Mouse (Mus musculus) R1 (cell line): ENCODE data around the gene Macf1.

ENCODE experiments used
- DNase-seq: peaks from one replicate; pipeline ENCODE4 v3.0.0-alpha.2; 2018; ENCODE audit warnings: low read depth, low spot score

Macf1 gene

GRCm38 (mm10) chr4:123670598-123670997 is 13.6 kb downstream of the Macf1 start:
- peak; percentile 77 for DNase-seq

GRCm38 (mm10) chr4:123669696-123670095 is 14.5 kb downstream of the Macf1 start:
- DNase-seq = peak; percentile 72

- DNase-seq = peak; percentile 93
Observed at GRCm38 (mm10) chr4:123667260-123667867, 16.8 kb downstream of the Macf1 start.

GRCm38 (mm10) chr4:123666517-123666916 is 17.6 kb downstream of the Macf1 start:
- peak; percentile 77 for DNase-seq

GRCm38 (mm10) chr4:123665681-123666278 is 18.4 kb downstream of the Macf1 start:
- DNase-seq = no peak

- peak; percentile 76 for DNase-seq
Observed at GRCm38 (mm10) chr4:123664951-123665661, 19.1 kb downstream of the Macf1 start.

- DNase-seq = peak; percentile 41
Observed at GRCm38 (mm10) chr4:123664021-123664950, 19.9 kb downstream of the Macf1 start.

GRCm38 (mm10) chr4:123663688-123663965 is 20.5 kb downstream of the Macf1 start:
- peak; percentile 48 for DNase-seq

- DNase-seq = peak; percentile 88
Observed at GRCm38 (mm10) chr4:123662914-123663687, 21.1 kb downstream of the Macf1 start.

GRCm38 (mm10) chr4:123658175-123658574 is 26.0 kb downstream of the Macf1 start:
- no peak for DNase-seq

- DNase-seq = peak; percentile 90
Observed at GRCm38 (mm10) chr4:123655245-123655644, 28.9 kb downstream of the Macf1 start.

GRCm38 (mm10) chr4:123654566-123654965 is 29.6 kb downstream of the Macf1 start:
- DNase-seq = peak; percentile 41

- peak; percentile 90 for DNase-seq
Observed at GRCm38 (mm10) chr4:123653446-123653845, 30.7 kb downstream of the Macf1 start.

GRCm38 (mm10) chr4:123652130-123652529 is 32.0 kb downstream of the Macf1 start:
- DNase-seq = no peak

- DNase-seq = peak; percentile 90
Observed at GRCm38 (mm10) chr4:123649131-123649530, 35.0 kb downstream of the Macf1 start.

- DNase-seq = no peak
Observed at GRCm38 (mm10) chr4:123647668-123648067, 36.5 kb downstream of the Macf1 start.

GRCm38 (mm10) chr4:123647109-123647508 is 37.1 kb downstream of the Macf1 start:
- no peak for DNase-seq

- peak; percentile 60 for DNase-seq
Observed at GRCm38 (mm10) chr4:123645246-123645845, 38.8 kb downstream of the Macf1 start.

- no peak for DNase-seq
Observed at GRCm38 (mm10) chr4:123643561-123643960, 40.6 kb downstream of the Macf1 start.

GRCm38 (mm10) chr4:123642877-123643276 is 41.3 kb downstream of the Macf1 start:
- no peak for DNase-seq

GRCm38 (mm10) chr4:123637136-123637535 is 47.0 kb downstream of the Macf1 start:
- peak; percentile 57 for DNase-seq
